ENCODE assay signal across 9 mouse cellular contexts in genomic region chr9:109892651-109893250, GRCm38 (mm10). TPM values are rescaled to one million over a fixed set of nuclear protein-coding genes. Genes with fewer than 3 reads are reported as not detected.
DNase-seq lines count a peak whose midpoint lies in the region; ATAC-seq and TF ChIP-seq lines count a peak whose summit lies in the region.
"Had no signal": no experiment of that assay in that cellular context is flagged by ENCODE, and none has a peak within 500 bp of the region (broad histone marks: within the 10 kb centered on the region; RNA-seq: fewer than 3 reads in every experiment).

No protein-coding gene starts in this region.

- H3K4me3 ChIP-seq in C2C12 (ENCODE audit: insufficient read depth, poor library complexity, severe bottlenecking), result no peak overlapping the region
- no peak overlapping the region for H3K4me3 ChIP-seq in limb, embryonic 14.5 days (replicated peaks; ENCODE audit: low read length)
- H3K4me3 ChIP-seq: hindbrain, embryonic 15.5 days had no signal

- H3K4me1 ChIP-seq in limb, embryonic 14.5 days (ENCODE audit: control insufficient read depth, insufficient read depth, low read length), result 0 out of 2 replicates have a peak, but pooled peaks cover 3% of the 10 kb centered on the region
- H3K4me1 ChIP-seq: hindbrain, embryonic 15.5 days had no signal

- H3K79me2 ChIP-seq in C2C12 (ENCODE audit: control insufficient read depth, insufficient read depth), result no peaks in the 10 kb centered on the region

- no peaks in the 10 kb centered on the region for H3K27me3 ChIP-seq in C2C12 (ENCODE audit: control insufficient read depth, insufficient read depth, insufficient read length)
- H3K27me3 ChIP-seq in limb, embryonic 14.5 days (ENCODE audit: control insufficient read depth, insufficient read depth, low read length), result no peaks in the 10 kb centered on the region
- H3K27me3 ChIP-seq: hindbrain, embryonic 15.5 days had no signal

- DNase-seq in NIH3T3 (ENCODE audit: low read depth), result peak; percentile 88
- peak; percentile 78 for DNase-seq in cerebellum, adult 8-10 months
- peak; percentile 81 for DNase-seq in forelimb bud, embryonic 11.5 days (ENCODE audit: low read depth, low spot score)
- peak; percentile 67 to 86 for DNase-seq in kidney, adult 8-10 months
- peak; percentile 76 for DNase-seq in limb, embryonic 14.5 days (ENCODE audit: low spot score)
- DNase-seq in thymus, postnatal 10 days (ENCODE audit: low spot score in 2 of 2), result peak; percentile 40 to 77

- 0 out of 2 replicates have a peak, but pooled peaks have one; percentile 28 for ATAC-seq in limb, embryonic 14.5 days (ENCODE audit: low FRiP score, low read depth)
- peak; percentile 78 for ATAC-seq in neutrophil, adult 5-6 weeks (ENCODE audit: extremely low read depth, insufficient number of reproducible peaks, low FRiP score, poor library complexity, severe bottlenecking)

- no peaks in the 10 kb centered on the region for H3K9me3 ChIP-seq in limb, embryonic 14.5 days (ENCODE audit: control insufficient read depth, low read length)
- H3K9me3 ChIP-seq: hindbrain, embryonic 15.5 days had no signal

- H3K4me2 ChIP-seq in limb, embryonic 14.5 days (replicated peaks; ENCODE audit: low read depth, low read length, severe bottlenecking), result no peak overlapping the region
- H3K4me2 ChIP-seq: hindbrain, embryonic 15.5 days had no signal

- H3K36me3 ChIP-seq in C2C12 (ENCODE audit: control insufficient read depth, insufficient read depth), result peaks cover 88% of the 10 kb centered on the region
- H3K36me3 ChIP-seq in limb, embryonic 14.5 days (ENCODE audit: control insufficient read depth, insufficient read depth, low read length), result peaks cover 69% of the 10 kb centered on the region

- peak; percentile 51 for TF ChIP-seq CTCF in C2C12 (IDR thresholded peaks at IDR 0.05; ENCODE audit: control insufficient read depth, insufficient read depth, insufficient read length)

- no peak for TF ChIP-seq POLR2A in limb, embryonic 14.5 days (IDR thresholded peaks at IDR 0.05; ENCODE audit: borderline replicate concordance, extremely low read depth, insufficient read depth, insufficient read length)

- no peak overlapping the region for H3ac ChIP-seq in C2C12 (ENCODE audit: control insufficient read depth, insufficient read length, low read depth)

- no peak overlapping the region for H3K27ac ChIP-seq in limb, embryonic 14.5 days (replicated peaks; ENCODE audit: low read depth, low read length)
- H3K27ac ChIP-seq: hindbrain, embryonic 15.5 days had no signal

- H3K9ac ChIP-seq in limb, embryonic 14.5 days (ENCODE audit: low read depth, low read length, severe bottlenecking), result no peak overlapping the region
- H3K9ac ChIP-seq: hindbrain, embryonic 15.5 days had no signal

- H3K79me3 ChIP-seq in C2C12 (ENCODE audit: low read depth), result no peaks in the 10 kb centered on the region

- 69% methylated on average over 5 of the region's 5 CpGs for WGBS in limb, embryonic 14.5 days

TF ChIP-seq in C2C12, 6 proteins besides CTCF, POLR2A, EP300 and RAD21:
- no peak for TF ChIP-seq USF1 (IDR thresholded peaks at IDR 0.05; ENCODE audit: low read depth)
- TF ChIP-seq CEBPB (IDR thresholded peaks at IDR 0.05; ENCODE audit: low read depth), result no peak
- no peak for TF ChIP-seq MYOD1 (IDR thresholded peaks at IDR 0.05; ENCODE audit: control insufficient read depth, insufficient read length, low read depth)
- TF ChIP-seq MAX (IDR thresholded peaks at IDR 0.05), result no peak
- TF ChIP-seq FOSL1 (IDR thresholded peaks at IDR 0.05; ENCODE audit: insufficient read depth, low read length, poor library complexity, severe bottlenecking), result no peak
- no peak for TF ChIP-seq MYOG (IDR thresholded peaks at IDR 0.05; ENCODE audit: control insufficient read depth, extremely low read depth, insufficient read length)
TF ChIP-seq in C2C12: peak in this region for 0.

RNA-seq across cellular contexts. Expression of gene Cdc25a, which starts 17.4 kb away (rescaled TPM):
- polyA plus RNA-seq in C2C12 (2012; fragmentation: generic; extraction: Trizol), result 23.3 TPM
- 24.8 and 26.1 TPM in 2 replicates for polyA plus RNA-seq in limb, embryonic 14.5 days (2012; rRNA removed)
- polyA plus RNA-seq in limb, embryonic 14.5 days (2014; fragmentation: Nextera tagmentation; extraction: Ambion mirVana), result 26.8 and 29.4 TPM in 2 replicates
- 7.9 and 10.2 TPM in 2 replicates for total RNA-seq in neutrophil, adult 5-6 weeks (2017)

RNA-seq across cellular contexts. Expression of gene Map4, which starts 38.5 kb away (rescaled TPM):
- 135 TPM for polyA plus RNA-seq in C2C12 (2012; fragmentation: generic; extraction: Trizol)
- 161 and 220 TPM in 2 replicates for polyA plus RNA-seq in limb, embryonic 14.5 days (2012; rRNA removed)
- 76.1 and 76.6 TPM in 2 replicates for polyA plus RNA-seq in limb, embryonic 14.5 days (2014; fragmentation: Nextera tagmentation; extraction: Ambion mirVana)
- total RNA-seq in neutrophil, adult 5-6 weeks (2017), result 51.6 and 55.5 TPM in 2 replicates

RNA-seq across cellular contexts. Expression of gene Camp, which starts 43.3 kb away (rescaled TPM):
- polyA plus RNA-seq in C2C12 (2012; fragmentation: generic; extraction: Trizol), result not detected
- 1.2 and 5.9 TPM in 2 replicates for polyA plus RNA-seq in limb, embryonic 14.5 days (2012; rRNA removed)
- polyA plus RNA-seq in limb, embryonic 14.5 days (2014; fragmentation: Nextera tagmentation; extraction: Ambion mirVana), result 1.4 and 4.8 TPM in 2 replicates
- 3.6 and 5.2 TPM in 2 replicates for total RNA-seq in neutrophil, adult 5-6 weeks (2017)
